Mouse (Mus musculus): ENCODE results near the gene Gm20479. TPM values are rescaled to one million over a fixed set of nuclear protein-coding genes. Genes with fewer than 3 reads are reported as not detected.

Gm20479 gene
- polyA plus RNA-seq, 1 experiment from 2014 or later: not detected

DNA sequence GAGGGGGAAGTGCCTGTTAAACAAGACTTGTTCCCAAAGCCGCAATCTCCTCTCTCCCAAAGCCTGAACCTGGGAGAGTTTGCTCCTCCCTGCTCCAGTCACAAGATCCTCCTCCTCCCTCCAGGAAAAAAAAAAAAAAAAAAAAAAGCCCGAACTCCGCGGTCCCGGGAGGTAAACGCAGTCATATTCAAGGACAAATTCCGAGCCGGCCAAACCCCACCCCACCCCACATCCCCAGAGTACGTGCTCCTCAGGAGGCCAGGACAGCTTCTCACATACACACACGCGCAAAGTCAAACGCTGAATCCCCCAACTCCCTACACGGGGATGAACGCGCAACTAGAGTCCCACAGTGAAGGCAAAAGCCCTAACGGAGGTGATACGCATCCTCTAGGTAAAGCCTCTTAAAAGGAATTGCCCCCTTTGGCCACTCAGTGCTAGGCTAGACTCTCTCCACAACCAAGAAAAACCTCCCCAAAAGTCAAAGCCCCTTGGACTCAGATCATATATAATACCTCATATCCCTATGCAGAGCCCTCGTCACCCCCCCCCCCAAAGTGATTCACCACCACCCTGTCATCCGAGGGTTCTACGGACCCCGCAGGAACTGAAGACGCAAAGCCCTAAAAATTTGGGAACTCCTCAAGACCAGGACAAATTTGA, 38.4 kb upstream of the Gm20479 start:
- Histone ChIP-seq H3K4me3 (ENCODE audit: low read depth, low read length) (peak overlapping the region; percentile 45), H3K27ac (ENCODE audit: low read depth, low read length) (no peak overlapping the region), H3K36me3 (ENCODE audit: control insufficient read depth, insufficient read depth, low read length) (no peaks in the 10 kb centered on the region), H3K9ac (ENCODE audit: low read length) (no peak overlapping the region), H3K27me3 (ENCODE audit: control insufficient read depth, insufficient read depth, low read length) (peaks cover 52% of the 10 kb centered on the region), H3K9me3 (ENCODE audit: control insufficient read depth, low read length) (no peaks in the 10 kb centered on the region), H3K4me2 (ENCODE audit: low read depth, low read length, severe bottlenecking) (no peak overlapping the region), H3K4me1 (replicated peaks; ENCODE audit: control insufficient read depth, insufficient read depth, low read length) (peaks cover 9% of the 10 kb centered on the region)
- no peak for ATAC-seq (replicated peaks; ENCODE audit: low FRiP score)
- no peak for DNase-seq (ENCODE audit: low spot score)
- WGBS: under 1% methylated on average over 22 of the region's 22 CpGs

DNA sequence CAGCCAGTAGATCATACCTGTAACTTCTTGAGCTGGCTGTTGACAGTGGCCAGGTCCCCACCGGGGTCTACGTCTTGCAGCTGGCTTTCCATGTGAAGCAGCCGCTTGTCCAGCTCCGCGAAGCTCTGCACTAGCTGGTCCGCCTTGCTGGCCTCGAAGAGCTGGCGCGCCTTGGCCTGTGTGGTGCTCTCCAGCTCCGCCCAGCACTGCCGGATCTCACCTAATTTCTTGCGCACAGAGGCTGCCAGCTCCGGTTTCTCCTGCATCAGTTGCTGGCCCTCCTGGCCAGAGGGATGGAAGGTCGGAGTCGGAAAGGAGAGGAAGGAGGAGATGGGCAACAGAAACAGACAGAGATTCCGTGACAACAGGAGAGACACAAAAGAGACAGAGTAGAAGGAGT, 34.2 kb upstream of the Gm20479 start:
- Histone ChIP-seq H3K4me2 (ENCODE audit: low read depth, low read length, severe bottlenecking) (no peak overlapping the region), H3K36me3 (ENCODE audit: control insufficient read depth, insufficient read depth, low read length) (no peaks in the 10 kb centered on the region), H3K9ac (ENCODE audit: low read length) (no peak overlapping the region), H3K4me3 (ENCODE audit: low read depth, low read length) (no peak overlapping the region), H3K27ac (ENCODE audit: low read depth, low read length) (no peak overlapping the region), H3K27me3 (ENCODE audit: control insufficient read depth, insufficient read depth, low read length) (peaks cover 33% of the 10 kb centered on the region), H3K9me3 (ENCODE audit: control insufficient read depth, low read length) (no peaks in the 10 kb centered on the region), H3K4me1 (replicated peaks; ENCODE audit: control insufficient read depth, insufficient read depth, low read length) (peaks cover 2% of the 10 kb centered on the region)
- WGBS: 42% methylated on average over 16 of the region's 16 CpGs
- ATAC-seq (replicated peaks; ENCODE audit: low FRiP score) (no peak), DNase-seq (ENCODE audit: low spot score) (no peak)

DNA sequence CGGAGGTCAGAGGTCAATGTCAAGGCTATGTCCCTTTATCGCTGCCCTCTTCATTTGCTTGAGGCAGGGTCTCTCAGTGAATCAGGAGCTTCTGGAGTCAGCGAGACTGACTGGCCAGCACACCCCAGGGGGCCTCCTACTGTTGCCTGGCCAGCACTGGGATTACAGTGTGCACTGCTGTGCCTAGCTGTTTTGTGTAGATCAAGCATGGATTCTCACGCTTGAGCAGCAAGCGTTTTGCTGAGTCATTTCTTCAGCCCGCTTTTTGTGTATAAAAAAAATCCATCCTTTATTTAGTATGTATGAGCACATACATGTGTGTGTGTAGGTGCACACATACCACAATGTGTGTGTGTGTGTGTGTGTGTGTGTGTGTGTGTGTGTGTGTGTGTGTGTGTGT, 32.0 kb upstream of the Gm20479 start:
- Histone ChIP-seq H3K9ac (ENCODE audit: low read length) (no peak overlapping the region), H3K9me3 (ENCODE audit: control insufficient read depth, low read length) (no peaks in the 10 kb centered on the region), H3K4me1 (replicated peaks; ENCODE audit: control insufficient read depth, insufficient read depth, low read length) (no peaks in the 10 kb centered on the region), H3K4me2 (ENCODE audit: low read depth, low read length, severe bottlenecking) (no peak overlapping the region), H3K27me3 (ENCODE audit: control insufficient read depth, insufficient read depth, low read length) (peaks cover 11% of the 10 kb centered on the region), H3K4me3 (ENCODE audit: low read depth, low read length) (no peak overlapping the region), H3K36me3 (ENCODE audit: control insufficient read depth, insufficient read depth, low read length) (no peaks in the 10 kb centered on the region), H3K27ac (ENCODE audit: low read depth, low read length) (no peak overlapping the region)
- no peak for ATAC-seq (replicated peaks; ENCODE audit: low FRiP score)
- WGBS: 76% methylated on average over 6 of the region's 6 CpGs
- no peak for DNase-seq (ENCODE audit: low spot score)

DNA sequence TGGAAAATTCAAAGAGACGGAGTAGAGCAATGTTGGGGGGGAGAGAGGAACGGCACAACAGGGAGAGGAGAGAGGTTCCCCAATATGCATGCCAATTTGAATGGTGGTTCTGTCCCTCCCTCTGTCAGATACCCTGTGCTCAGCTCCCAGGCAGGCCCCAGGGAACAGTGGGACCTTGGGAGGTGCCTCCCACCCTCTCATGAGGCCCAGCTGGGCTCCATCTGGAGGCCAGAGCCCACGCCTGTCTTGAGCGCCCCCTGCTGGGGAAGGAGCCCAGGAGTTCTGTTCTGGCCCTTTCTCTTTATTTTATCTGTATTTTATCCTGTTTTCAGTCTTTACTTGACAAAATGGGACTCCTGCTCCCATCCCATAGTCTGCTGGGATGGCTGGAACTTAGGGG, 27.5 kb upstream of the Gm20479 start:
- H3K36me3 ChIP-seq (ENCODE audit: control insufficient read depth, insufficient read depth, low read length): no peaks in the 10 kb centered on the region
- H3K4me1 ChIP-seq (replicated peaks; ENCODE audit: control insufficient read depth, insufficient read depth, low read length): no peaks in the 10 kb centered on the region
- no peak overlapping the region for H3K9ac ChIP-seq (ENCODE audit: low read length)
- no peak overlapping the region for H3K4me3 ChIP-seq (ENCODE audit: low read depth, low read length)
- H3K4me2 ChIP-seq (ENCODE audit: low read depth, low read length, severe bottlenecking): no peak overlapping the region
- H3K27ac ChIP-seq (ENCODE audit: low read depth, low read length): no peak overlapping the region
- 43% methylated on average over 4 of the region's 4 CpGs for WGBS
- ATAC-seq (replicated peaks; ENCODE audit: low FRiP score): no peak; the same call in 1 of the 2 replicates
- no peaks in the 10 kb centered on the region for H3K27me3 ChIP-seq (ENCODE audit: control insufficient read depth, insufficient read depth, low read length)
- no peaks in the 10 kb centered on the region for H3K9me3 ChIP-seq (ENCODE audit: control insufficient read depth, low read length)
- DNase-seq (ENCODE audit: low spot score): peak; percentile 80

DNA sequence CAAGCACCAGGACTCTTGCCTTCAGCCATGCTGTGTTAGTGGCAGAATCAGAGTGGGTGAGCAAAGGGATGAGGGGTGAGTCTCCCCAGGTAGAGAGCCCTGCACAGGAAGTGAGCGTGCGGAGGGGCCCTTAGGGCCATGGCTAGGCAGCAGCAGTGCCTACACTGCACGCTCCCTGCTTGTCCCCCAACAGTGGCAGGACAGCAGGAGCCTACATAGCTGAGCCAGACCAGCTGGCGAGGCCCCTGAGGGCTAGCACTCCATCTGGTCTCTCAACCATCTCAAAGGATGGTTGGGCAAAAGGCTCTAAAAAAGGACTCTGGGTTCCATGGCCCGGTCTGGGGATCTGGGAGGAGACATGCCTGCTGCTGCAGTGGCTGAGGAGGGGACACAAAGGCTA, 26.9 kb upstream of the Gm20479 start:
- DNase-seq (ENCODE audit: low spot score) (no peak), ATAC-seq (replicated peaks; ENCODE audit: low FRiP score) (no peak)
- Histone ChIP-seq H3K9ac (ENCODE audit: low read length) (no peak overlapping the region), H3K27ac (ENCODE audit: low read depth, low read length) (no peak overlapping the region), H3K4me2 (ENCODE audit: low read depth, low read length, severe bottlenecking) (no peak overlapping the region), H3K36me3 (ENCODE audit: control insufficient read depth, insufficient read depth, low read length) (no peaks in the 10 kb centered on the region), H3K4me3 (ENCODE audit: low read depth, low read length) (no peak overlapping the region), H3K27me3 (ENCODE audit: control insufficient read depth, insufficient read depth, low read length) (no peaks in the 10 kb centered on the region), H3K9me3 (ENCODE audit: control insufficient read depth, low read length) (no peaks in the 10 kb centered on the region), H3K4me1 (replicated peaks; ENCODE audit: control insufficient read depth, insufficient read depth, low read length) (no peaks in the 10 kb centered on the region)
- 72% methylated on average over 5 of the region's 5 CpGs for WGBS

DNA sequence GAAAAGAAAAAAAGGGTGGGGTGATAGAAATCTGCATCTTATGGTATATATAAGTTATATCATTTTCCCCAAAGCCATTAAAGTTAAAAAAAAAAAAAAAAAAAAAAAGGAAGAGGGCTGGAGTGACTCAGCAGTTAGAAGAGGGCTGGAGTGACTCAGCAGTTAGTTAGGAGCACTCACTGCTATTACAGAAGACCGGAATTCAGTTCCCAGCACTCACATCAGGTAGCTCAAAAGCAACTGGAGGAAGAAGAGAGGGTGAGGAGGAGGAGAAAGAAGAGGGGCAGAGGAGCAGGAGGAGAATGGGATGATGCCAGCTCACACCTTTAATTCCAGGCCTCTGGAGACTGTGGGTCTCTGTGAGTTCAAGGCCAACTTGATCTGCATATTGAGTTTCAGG, 26.0 kb upstream of the Gm20479 start:
- no peaks in the 10 kb centered on the region for H3K27me3 ChIP-seq (ENCODE audit: control insufficient read depth, insufficient read depth, low read length)
- no peaks in the 10 kb centered on the region for H3K4me1 ChIP-seq (replicated peaks; ENCODE audit: control insufficient read depth, insufficient read depth, low read length)
- no peak for ATAC-seq (replicated peaks; ENCODE audit: low FRiP score)
- no peak for DNase-seq (ENCODE audit: low spot score)
- H3K4me3 ChIP-seq (ENCODE audit: low read depth, low read length): no peak overlapping the region
- H3K27ac ChIP-seq (ENCODE audit: low read depth, low read length): no peak overlapping the region
- H3K36me3 ChIP-seq (ENCODE audit: control insufficient read depth, insufficient read depth, low read length): no peaks in the 10 kb centered on the region
- H3K4me2 ChIP-seq (ENCODE audit: low read depth, low read length, severe bottlenecking): no peak overlapping the region
- no peaks in the 10 kb centered on the region for H3K9me3 ChIP-seq (ENCODE audit: control insufficient read depth, low read length)
- 68% methylated on average over 1 of the region's 1 CpGs for WGBS
- H3K9ac ChIP-seq (ENCODE audit: low read length): no peak overlapping the region

DNA sequence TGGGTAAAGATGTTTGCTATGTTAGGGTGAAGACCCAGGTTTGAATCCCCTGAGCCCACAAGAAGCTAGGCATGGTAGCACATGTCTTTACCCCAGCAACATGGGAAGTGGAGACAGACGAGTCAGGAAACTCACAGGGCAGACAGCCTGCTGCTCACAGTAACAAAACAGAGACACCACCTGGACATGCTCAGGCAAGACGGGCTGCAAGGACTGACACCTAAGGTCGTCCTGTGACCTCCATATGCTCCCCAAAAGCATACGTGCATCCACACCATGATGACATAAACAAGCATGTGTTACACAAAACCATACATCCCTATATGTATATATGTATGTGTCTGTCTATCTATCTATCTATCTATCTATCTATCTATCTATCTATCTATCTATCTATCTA, 24.3 kb upstream of the Gm20479 start:
- Histone ChIP-seq H3K9ac (ENCODE audit: low read length) (no peak overlapping the region), H3K36me3 (ENCODE audit: control insufficient read depth, insufficient read depth, low read length) (no peaks in the 10 kb centered on the region), H3K27ac (ENCODE audit: low read depth, low read length) (no peak overlapping the region), H3K27me3 (ENCODE audit: control insufficient read depth, insufficient read depth, low read length) (0 out of 2 replicates have a peak, but pooled peaks cover 2% of the 10 kb centered on the region), H3K4me2 (ENCODE audit: low read depth, low read length, severe bottlenecking) (no peak overlapping the region), H3K9me3 (ENCODE audit: control insufficient read depth, low read length) (no peaks in the 10 kb centered on the region), H3K4me1 (replicated peaks; ENCODE audit: control insufficient read depth, insufficient read depth, low read length) (no peaks in the 10 kb centered on the region), H3K4me3 (ENCODE audit: low read depth, low read length) (no peak overlapping the region)
- DNase-seq (ENCODE audit: low spot score) (no peak), ATAC-seq (replicated peaks; ENCODE audit: low FRiP score) (no peak)
- WGBS: 57% methylated on average over 4 of the region's 4 CpGs

DNA sequence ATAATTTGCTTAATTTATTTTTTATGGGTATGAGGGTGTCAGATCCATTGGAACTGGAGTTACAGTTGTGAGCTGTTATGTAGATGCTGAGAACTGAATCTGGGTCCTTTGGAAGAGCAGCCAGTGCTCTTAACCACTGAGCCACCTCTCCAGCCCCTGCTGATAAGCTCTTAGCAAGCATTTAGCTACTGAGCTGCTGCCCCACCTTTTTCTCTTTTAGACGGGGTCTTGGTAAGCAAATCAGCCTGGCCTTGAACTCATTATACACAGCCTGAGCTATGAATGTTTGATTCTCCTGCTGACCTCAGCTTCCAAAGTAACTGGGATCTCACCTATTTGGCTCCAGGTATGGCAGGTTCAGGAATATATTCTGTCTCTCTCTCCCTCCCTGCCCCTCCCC, 23.8 kb upstream of the Gm20479 start:
- Histone ChIP-seq H3K27me3 (ENCODE audit: control insufficient read depth, insufficient read depth, low read length) (peaks cover 2% of the 10 kb centered on the region; the same call in 1 of the 2 replicates), H3K4me1 (replicated peaks; ENCODE audit: control insufficient read depth, insufficient read depth, low read length) (no peaks in the 10 kb centered on the region), H3K27ac (ENCODE audit: low read depth, low read length) (no peak overlapping the region), H3K9ac (ENCODE audit: low read length) (no peak overlapping the region), H3K4me3 (ENCODE audit: low read depth, low read length) (no peak overlapping the region), H3K36me3 (ENCODE audit: control insufficient read depth, insufficient read depth, low read length) (no peaks in the 10 kb centered on the region), H3K4me2 (ENCODE audit: low read depth, low read length, severe bottlenecking) (no peak overlapping the region), H3K9me3 (ENCODE audit: control insufficient read depth, low read length) (no peaks in the 10 kb centered on the region)
- ATAC-seq (replicated peaks; ENCODE audit: low FRiP score): no peak
- DNase-seq (ENCODE audit: low spot score): no peak
- WGBS: 42% methylated on average over 1 of the region's 1 CpGs

DNA sequence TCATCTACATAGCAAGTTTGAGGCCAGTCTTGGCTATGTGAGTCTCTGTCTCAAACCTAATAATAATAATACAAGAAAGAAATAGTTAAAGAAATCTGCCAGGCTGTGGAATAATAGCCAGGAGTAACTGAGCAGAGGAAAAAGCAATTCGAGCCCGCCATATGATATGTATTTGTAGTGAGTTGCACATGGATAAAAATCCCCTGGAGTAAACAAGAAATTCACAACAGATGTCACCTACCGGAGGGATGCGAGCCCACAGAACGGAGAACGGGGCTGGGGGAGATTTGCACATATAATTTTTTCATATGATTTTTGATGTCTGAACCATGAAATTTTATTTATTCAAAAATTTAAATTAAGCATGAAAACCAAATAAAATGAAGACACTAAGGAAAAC, 22.6 kb upstream of the Gm20479 start:
- 84% methylated on average over 6 of the region's 6 CpGs for WGBS
- H3K9ac ChIP-seq (ENCODE audit: low read length): no peak overlapping the region
- no peak for DNase-seq (ENCODE audit: low spot score)
- H3K36me3 ChIP-seq (ENCODE audit: control insufficient read depth, insufficient read depth, low read length): no peaks in the 10 kb centered on the region
- H3K9me3 ChIP-seq (ENCODE audit: control insufficient read depth, low read length): no peaks in the 10 kb centered on the region
- H3K27ac ChIP-seq (ENCODE audit: low read depth, low read length): no peak overlapping the region
- no peak overlapping the region for H3K4me2 ChIP-seq (ENCODE audit: low read depth, low read length, severe bottlenecking)
- H3K4me3 ChIP-seq (ENCODE audit: low read depth, low read length): no peak overlapping the region
- H3K4me1 ChIP-seq (replicated peaks; ENCODE audit: control insufficient read depth, insufficient read depth, low read length): no peaks in the 10 kb centered on the region
- peaks cover 12% of the 10 kb centered on the region for H3K27me3 ChIP-seq (ENCODE audit: control insufficient read depth, insufficient read depth, low read length)
- ATAC-seq (replicated peaks; ENCODE audit: low FRiP score): no peak
